Mouse (Mus musculus) MEL (cell line): ENCODE measurements around the gene Cd24a. TPM values are rescaled to one million over a fixed set of nuclear protein-coding genes. Genes with fewer than 3 reads are reported as not detected.

ENCODE experiments used
- DNase-seq: peaks from one replicate; pipeline ENCODE4 v3.0.0; 2011; ENCODE audit warnings: low read depth, low spot score
- H3K27ac ChIP-seq: 2 replicates; pipeline ENCODE4 v1.5.1; 2012; ENCODE audit warnings: low read depth, mild to moderate bottlenecking, control low read depth, low read length, moderate library complexity; ENCODE audit not compliant: control insufficient read depth
- H3K27me3 ChIP-seq, 2 experiments: fragments of 150-350 bp in 1 of 2; sonication (generic) in 1 of 2; 2 replicates each; pipeline ENCODE4 v1.6.1; 2012; ENCODE audit warnings: low read length in 2 of 2, mild to moderate bottlenecking in 2 of 2, improper control_type of control experiment in 1 of 2, moderate library complexity in 1 of 2; ENCODE audit not compliant: insufficient read depth in 2 of 2, control insufficient read depth in 1 of 2
- H3K36me3 ChIP-seq, 2 experiments: 2 replicates each; pipeline ENCODE4 v1.6.1; 2012 to 2014; ENCODE audit warnings: low read length in 2 of 2, improper control_type of control experiment in 1 of 2, inconsistent platforms in 1 of 2, mild to moderate bottlenecking in 1 of 2; ENCODE audit not compliant: insufficient read depth in 2 of 2, control insufficient read depth in 1 of 2
- H3K4me1 ChIP-seq, 2 experiments: fragments of 150-350 bp in 1 of 2; sonication (generic) in 1 of 2; 2 replicates each; pipeline ENCODE4 v1.6.1; 2012; ENCODE audit warnings: low read length in 2 of 2, improper control_type of control experiment in 1 of 2, mild to moderate bottlenecking in 1 of 2; ENCODE audit not compliant: insufficient read depth in 2 of 2, control insufficient read depth in 1 of 2
- H3K4me3 ChIP-seq, 2 experiments: fragments of 150-350 bp in 1 of 2; sonication (generic) in 1 of 2; 2 replicates each; pipeline ENCODE4 v1.5.1; 2012; ENCODE audit warnings: low read depth in 2 of 2, low read length in 2 of 2, mild to moderate bottlenecking in 2 of 2, moderate library complexity in 2 of 2, control low read depth in 1 of 2, improper control_type of control experiment in 1 of 2; ENCODE audit not compliant: control insufficient read depth in 1 of 2, insufficient read depth in 1 of 2
- H3K79me2 ChIP-seq: 2 replicates; pipeline ENCODE4 v1.6.1; 2012; ENCODE audit warnings: mild to moderate bottlenecking, low read length, moderate library complexity; ENCODE audit not compliant: control insufficient read depth, poor library complexity, insufficient read depth
- H3K9ac ChIP-seq: 2 replicates; pipeline ENCODE4 v1.6.1; 2012; ENCODE audit warnings: low read depth, mild to moderate bottlenecking, control low read depth, low read length, moderate library complexity; ENCODE audit not compliant: control insufficient read depth, poor library complexity, severe bottlenecking
- H3K9me3 ChIP-seq: fragments of 150-350 bp; sonication (generic); replicated peaks from 2 replicates; pipeline ENCODE4 v1.6.1; 2012; ENCODE audit warnings: mild to moderate bottlenecking, low read length, improper control_type of control experiment, moderate library complexity; ENCODE audit not compliant: insufficient read depth
- EP300 ChIP-seq, 2 experiments: IDR thresholded peaks; 2 replicates each; pipeline ENCODE4 v1.6.1; 2011; ENCODE audit warnings: improper control_type of control experiment in 2 of 2, low read length in 2 of 2, low read depth in 1 of 2, mild to moderate bottlenecking in 1 of 2
- ETS1 ChIP-seq: IDR thresholded peaks from 2 replicates; pipeline ENCODE4 v1.6.1; 2012; ENCODE audit warnings: low read depth, mild to moderate bottlenecking, inconsistent platforms, low read length, improper control_type of control experiment, moderate library complexity
- GATA1 ChIP-seq: IDR thresholded peaks from 2 replicates; pipeline ENCODE4 v1.6.1; 2011; ENCODE audit warnings: low read depth, low read length, improper control_type of control experiment
- POLR2A ChIP-seq, 2 experiments: IDR thresholded peaks; 2 replicates each; pipeline ENCODE4 v1.6.1; 2011 to 2012; ENCODE audit warnings: low read length in 2 of 2, mild to moderate bottlenecking in 2 of 2, control low read depth in 1 of 2, improper control_type of control experiment in 1 of 2, low read depth in 1 of 2, moderate library complexity in 1 of 2; ENCODE audit not compliant: control insufficient read depth in 1 of 2, insufficient read depth in 1 of 2, poor library complexity in 1 of 2
- TAL1 ChIP-seq: IDR thresholded peaks from 2 replicates; pipeline ENCODE4 v1.6.1; 2012; ENCODE audit warnings: mild to moderate bottlenecking, inconsistent platforms, low read length, moderate library complexity, mixed read lengths
- TCF12 ChIP-seq: IDR thresholded peaks from 2 replicates; pipeline ENCODE4 v1.6.1; 2014; ENCODE audit warnings: low read depth, mild to moderate bottlenecking, inconsistent platforms, low read length, improper control_type of control experiment, moderate library complexity
- USF2 ChIP-seq, 2 experiments: IDR thresholded peaks; 2 replicates each; pipeline ENCODE4 v1.6.1; 2011 to 2012; ENCODE audit warnings: improper control_type of control experiment in 2 of 2, low read length in 2 of 2, borderline replicate concordance in 1 of 2, inconsistent platforms in 1 of 2, low read depth in 1 of 2, mild to moderate bottlenecking in 1 of 2; ENCODE audit not compliant: insufficient read depth in 1 of 2
- ZC3H11A ChIP-seq: IDR thresholded peaks from 2 replicates; pipeline ENCODE4 v1.6.1; 2012; ENCODE audit warnings: low read depth, mild to moderate bottlenecking, inconsistent platforms, low read length, improper control_type of control experiment
- ZNF384 ChIP-seq: IDR thresholded peaks from 2 replicates; pipeline ENCODE4 v1.6.1; 2012; ENCODE audit warnings: low read depth, mild to moderate bottlenecking, inconsistent platforms, low read length, improper control_type of control experiment
- polyA plus RNA-seq, 2 experiments: library from polyadenylated mRNA; stranded (reverse) in 1 of 2; unstranded in 1 of 2; fragments of >175 nt in 1 of 2; fragments of >200 nt in 1 of 2; gene quantifications; 2 replicates each; pipeline versions ENCODE4 v1.2.1 to v1.2.4; 2012; ENCODE audit warnings: low replicate concordance in 2 of 2, low read depth in 1 of 2; ENCODE audit not compliant: insufficient read length in 2 of 2, insufficient read depth in 1 of 2, missing spikeins in 1 of 2
- total RNA-seq: library from RNA; depleted of rRNA; stranded (reverse); fragments of 300-350 nt; gene quantifications from 2 replicates; pipeline ENCODE4 v1.2.3, GENCODE M21; 2012; rRNA removed

Gene Cd24a
- total and polyA plus RNA-seq, 3 experiments, result 96.6 to 181 TPM; not detected in 1

DNA sequence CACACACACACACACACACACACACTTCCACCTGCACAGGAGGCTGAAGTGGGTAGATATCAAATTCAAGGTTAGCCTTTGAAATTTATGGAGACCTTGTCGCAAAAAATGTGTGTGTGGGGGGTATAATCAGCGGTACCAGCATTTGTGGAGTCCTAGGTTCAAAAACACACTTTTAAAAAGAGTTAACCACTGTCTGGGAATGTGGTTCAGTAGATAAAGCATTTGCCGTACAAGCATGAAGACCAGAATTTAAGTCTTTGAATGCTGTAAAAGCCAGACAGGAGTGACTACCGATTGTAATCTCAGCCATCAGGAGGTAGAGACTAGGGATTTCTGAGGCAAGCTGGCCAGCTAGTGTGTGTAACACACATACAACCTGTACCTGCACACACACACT lies 55.0 kb downstream of the Cd24a start:
- Histone ChIP-seq H3K4me3 (no peak overlapping the region), H3K27me3 (no peaks in the 10 kb centered on the region), H3K27ac (no peak overlapping the region)
- TF ChIP-seq GATA1 (0 out of 2 replicates have a peak, but pooled peaks have one; percentile 13), TCF12 (peak; percentile 19; the same call in 1 of the 2 replicates), ZC3H11A (no peak), ZNF384 (no peak), EP300 (IDR thresholded peaks at IDR 0.05; ENCODE audit: low read depth in 1 of 2, low read length in 2 of 2) (peak in 1 of 2 experiments; percentile 27; a peak in 1 of 4 replicates), USF2 (IDR thresholded peaks at IDR 0.05; ENCODE audit: borderline replicate concordance in 1 of 2, insufficient read depth in 1 of 2, low read depth in 1 of 2, low read length in 2 of 2) (no peak), POLR2A (IDR thresholded peaks at IDR 0.05; ENCODE audit: control insufficient read depth in 1 of 2, insufficient read depth in 1 of 2, low read depth in 1 of 2, low read length in 2 of 2, poor library complexity in 1 of 2) (no peak), TAL1 (peak; percentile 32), ETS1 (no peak)
- TF ChIP-seq, all 39 proteins: peak for 4
- Histone ChIP-seq H3K79me2 (no peaks in the 10 kb centered on the region), H3K4me1 (peaks cover 5 to 22% of the 10 kb centered on the region in 2 experiments; a peak in 3 of 4 replicates), H3K9ac (no peak overlapping the region), H3K9me3 (no peaks in the 10 kb centered on the region), H3K36me3 (peaks cover 0 to 15% of the 10 kb centered on the region in 2 experiments; a peak in 2 of 4 replicates)
- DNase-seq, result peak; percentile 36

Other genes starting within 250 kb of the Cd24a start
- gene Bend3, start 99.5 kb upstream of the Cd24a start, total RNA-seq, result 12.6 and 13.0 TPM in 2 replicates
- 10 to 100 TPM; 18.7 to 32.8 TPM for gene Bend3, start 99.5 kb upstream of the Cd24a start, polyA plus RNA-seq
- 10.1 and 18.7 TPM in 2 replicates for gene Gm9803, start 54.2 kb upstream of the Cd24a start, total RNA-seq
- gene Gm9803, start 54.2 kb upstream of the Cd24a start, polyA plus RNA-seq, result 100 to 1,000 TPM in 1 of 2 experiments, not detected in 1; 137 TPM
- gene 1700021F05Rik, start 37.3 kb upstream of the Cd24a start, total RNA-seq, result 62.3 and 66.5 TPM in 2 replicates
- 10 to 100 TPM in 1 of 2 experiments, not detected in 1; 93.8 TPM for gene 1700021F05Rik, start 37.3 kb upstream of the Cd24a start, polyA plus RNA-seq